Mouse (Mus musculus): ENCODE measurements around the gene Rbm48. TPM values are rescaled to one million over a fixed set of nuclear protein-coding genes. Genes with fewer than 3 reads are reported as not detected.

The Rbm48 gene
- polyA plus RNA-seq, 2 experiments: 4.1 to 6.2 TPM

- DNase-seq (ENCODE audit: low read depth in 3 of 3, low spot score in 3 of 3): no peak
- Histone ChIP-seq H3K27me3 (ENCODE audit: control insufficient read depth, insufficient read depth, low read length) (no peaks in the 10 kb centered on the region), H3K4me3 (ENCODE audit: insufficient read depth in 1 of 2, low read depth in 2 of 2, low read length in 2 of 2) (no peak within 1 kb of the TSS), H3K36me3 (replicated peaks; ENCODE audit: control insufficient read depth, insufficient read depth, low read depth) (peaks cover 59% of the 10 kb centered on the region), H3K4me2 (ENCODE audit: low read depth) (no peak within 1 kb of the TSS), H3K27ac (no peak within 1 kb of the TSS), H3K4me1 (replicated peaks; ENCODE audit: control insufficient read depth in 2 of 2, insufficient read depth in 2 of 2, low read length in 1 of 2) (no peaks in the 10 kb centered on the region), H3K9me3 (ENCODE audit: control insufficient read depth, low read length) (no peaks in the 10 kb centered on the region), H3K9ac (replicated peaks) (no peak within 1 kb of the TSS)
- TF ChIP-seq CTCF (IDR thresholded peaks at IDR 0.05; ENCODE audit: low read depth) (no peak), EP300 (IDR thresholded peaks at IDR 0.05; ENCODE audit: low read depth) (no peak)
- ATAC-seq (ENCODE audit: insufficient read depth): no peak
- 83% methylated on average over 4 of the region's 4 CpGs for WGBS (ENCODE audit: insufficient replicate concordance)
Measured at GRCm38 (mm10) chr5:3571266-3571665, 25.1 kb downstream of the Rbm48 start, which contains the start of gene 1700109H08Rik. Gene 1700109H08Rik, plus strand, starts transcription at chr5:3571566.

- no peak overlapping the region for H3K27ac ChIP-seq
- DNase-seq (ENCODE audit: low read depth in 3 of 3, low spot score in 3 of 3): no peak
- WGBS (ENCODE audit: insufficient replicate concordance): 80% methylated on average over 2 of the region's 2 CpGs
Measured at GRCm38 (mm10) chr5:3554198-3554597, 42.2 kb downstream of the Rbm48 start.

GRCm38 (mm10) chr5:3551481-3551880 is 44.9 kb downstream of the Rbm48 start:
- no peak for DNase-seq (ENCODE audit: low read depth in 3 of 3, low spot score in 3 of 3)
- H3K27me3 ChIP-seq (ENCODE audit: control insufficient read depth, insufficient read depth, low read length): no peaks in the 10 kb centered on the region
- WGBS (ENCODE audit: insufficient replicate concordance): 74% methylated on average over 1 of the region's 1 CpGs
- no peak overlapping the region for H3K4me3 ChIP-seq (ENCODE audit: insufficient read depth in 1 of 2, low read depth in 2 of 2, low read length in 2 of 2)
- no peak for ATAC-seq (ENCODE audit: insufficient read depth)
- no peak overlapping the region for H3K27ac ChIP-seq
- H3K4me2 ChIP-seq (ENCODE audit: low read depth): no peak overlapping the region
- H3K9ac ChIP-seq (replicated peaks): no peak overlapping the region
- H3K9me3 ChIP-seq (ENCODE audit: control insufficient read depth, low read length): no peaks in the 10 kb centered on the region
- H3K4me1 ChIP-seq (replicated peaks; ENCODE audit: control insufficient read depth in 2 of 2, insufficient read depth in 2 of 2, low read length in 1 of 2): no peaks in the 10 kb centered on the region
- no peak for TF ChIP-seq EP300 (IDR thresholded peaks at IDR 0.05; ENCODE audit: low read depth)
- TF ChIP-seq CTCF (IDR thresholded peaks at IDR 0.05; ENCODE audit: low read depth): no peak
- H3K36me3 ChIP-seq (replicated peaks; ENCODE audit: control insufficient read depth, insufficient read depth, low read depth): peaks cover 15% of the 10 kb centered on the region

More at GRCm38 (mm10) chr5:3554198-3554597, 42.2 kb downstream of the Rbm48 start:
- peaks cover 27% of the 10 kb centered on the region for H3K36me3 ChIP-seq (replicated peaks; ENCODE audit: control insufficient read depth, insufficient read depth, low read depth)
- no peaks in the 10 kb centered on the region for H3K4me1 ChIP-seq (replicated peaks; ENCODE audit: control insufficient read depth in 2 of 2, insufficient read depth in 2 of 2, low read length in 1 of 2)
- TF ChIP-seq CTCF (IDR thresholded peaks at IDR 0.05; ENCODE audit: low read depth): no peak
- TF ChIP-seq EP300 (IDR thresholded peaks at IDR 0.05; ENCODE audit: low read depth): no peak
- H3K9ac ChIP-seq (replicated peaks): no peak overlapping the region
- H3K27me3 ChIP-seq (ENCODE audit: control insufficient read depth, insufficient read depth, low read length): no peaks in the 10 kb centered on the region
- H3K9me3 ChIP-seq (ENCODE audit: control insufficient read depth, low read length): no peaks in the 10 kb centered on the region
- H3K4me2 ChIP-seq (ENCODE audit: low read depth): no peak overlapping the region
- no peak for ATAC-seq (ENCODE audit: insufficient read depth)
- no peak overlapping the region for H3K4me3 ChIP-seq (ENCODE audit: insufficient read depth in 1 of 2, low read depth in 2 of 2, low read length in 2 of 2)

GRCm38 (mm10) chr5:3546226-3546625 is 50.2 kb downstream of the Rbm48 start:
- Histone ChIP-seq H3K27ac (no peak overlapping the region), H3K4me2 (ENCODE audit: low read depth) (no peak overlapping the region), H3K27me3 (ENCODE audit: control insufficient read depth, insufficient read depth, low read length) (no peaks in the 10 kb centered on the region), H3K4me1 (replicated peaks; ENCODE audit: control insufficient read depth in 2 of 2, insufficient read depth in 2 of 2, low read length in 1 of 2) (peaks cover 7 to 19% of the 10 kb centered on the region in 2 experiments), H3K36me3 (replicated peaks; ENCODE audit: control insufficient read depth, insufficient read depth, low read depth) (peaks cover 5% of the 10 kb centered on the region; the same call in 1 of the 2 replicates), H3K9me3 (ENCODE audit: control insufficient read depth, low read length) (no peaks in the 10 kb centered on the region), H3K9ac (replicated peaks) (no peak overlapping the region), H3K4me3 (ENCODE audit: insufficient read depth in 1 of 2, low read depth in 2 of 2, low read length in 2 of 2) (no peak overlapping the region)
- ATAC-seq (ENCODE audit: insufficient read depth) (no peak), DNase-seq (ENCODE audit: low read depth in 3 of 3, low spot score in 3 of 3) (no peak)
- no peak for TF ChIP-seq CTCF (IDR thresholded peaks at IDR 0.05; ENCODE audit: low read depth)
- no peak for TF ChIP-seq EP300 (IDR thresholded peaks at IDR 0.05; ENCODE audit: low read depth)
- 67% methylated on average over 1 of the region's 1 CpGs for WGBS (ENCODE audit: insufficient replicate concordance)

GRCm38 (mm10) chr5:3544480-3544769 is 52.0 kb downstream of the Rbm48 start:
- H3K27me3 ChIP-seq (ENCODE audit: control insufficient read depth, insufficient read depth, low read length): no peaks in the 10 kb centered on the region
- H3K4me1 ChIP-seq (replicated peaks; ENCODE audit: control insufficient read depth in 2 of 2, insufficient read depth in 2 of 2, low read length in 1 of 2): peaks cover 7 to 19% of the 10 kb centered on the region in 2 experiments
- TF ChIP-seq CTCF (IDR thresholded peaks at IDR 0.05; ENCODE audit: low read depth) (no peak), EP300 (IDR thresholded peaks at IDR 0.05; ENCODE audit: low read depth) (no peak)
- H3K4me2 ChIP-seq (ENCODE audit: low read depth): peak overlapping the region; percentile 73
- H3K4me3 ChIP-seq (ENCODE audit: insufficient read depth in 1 of 2, low read depth in 2 of 2, low read length in 2 of 2): peak overlapping the region; percentile 81 to 86
- no peaks in the 10 kb centered on the region for H3K9me3 ChIP-seq (ENCODE audit: control insufficient read depth, low read length)
- H3K36me3 ChIP-seq (replicated peaks; ENCODE audit: control insufficient read depth, insufficient read depth, low read depth): peaks cover 5% of the 10 kb centered on the region; the same call in 1 of the 2 replicates
- ATAC-seq (ENCODE audit: insufficient read depth) (peak; percentile 9; the same call in 1 of the 2 replicates), DNase-seq (ENCODE audit: low read depth in 3 of 3, low spot score in 3 of 3) (no peak)
- peak overlapping the region; percentile 43 for H3K27ac ChIP-seq
- WGBS (ENCODE audit: insufficient replicate concordance): 8% methylated on average over 7 of the region's 7 CpGs
- peak overlapping the region; percentile 97 for H3K9ac ChIP-seq (replicated peaks)

Measured in liver, embryonic 14.5 days (tissue).